Mouse (Mus musculus) intestine, embryonic 15.5 days (tissue): ENCODE measurements around the gene Klhl36. TPM values are rescaled to one million over a fixed set of nuclear protein-coding genes. Genes with fewer than 3 reads are reported as not detected.

ENCODE experiments used
- ATAC-seq: fragments of 200-750 bp; cut with Nextera tagmentation; 2 replicates; pipeline ENCODE4 v1.8.0; 2017; ENCODE audit warnings: moderate TSS enrichment, moderate library complexity
- H3K27ac ChIP-seq: fragments of 300-500 bp; sonication (generic); 2 replicates; pipeline ENCODE4 v1.5.1; 2015; ENCODE audit warnings: mild to moderate bottlenecking, inconsistent platforms
- H3K27me3 ChIP-seq: fragments of 300-500 bp; sonication (generic); replicated peaks from 2 replicates; pipeline ENCODE4 v1.6.1; 2015; ENCODE audit warnings: inconsistent platforms
- H3K36me3 ChIP-seq: fragments of 300-500 bp; sonication (generic); 2 replicates; pipeline ENCODE4 v1.6.1; 2015; ENCODE audit warnings: inconsistent platforms
- H3K4me1 ChIP-seq: fragments of 300-500 bp; sonication (generic); replicated peaks from 2 replicates; pipeline ENCODE4 v1.6.1; 2015; ENCODE audit warnings: inconsistent platforms
- H3K4me2 ChIP-seq: fragments of 300-500 bp; sonication (generic); replicated peaks from 2 replicates; pipeline ENCODE4 v1.6.1; 2015; ENCODE audit warnings: mild to moderate bottlenecking, inconsistent platforms
- H3K4me3 ChIP-seq: fragments of 300-500 bp; sonication (generic); replicated peaks from 2 replicates; pipeline ENCODE4 v1.5.1; 2015; ENCODE audit warnings: inconsistent platforms
- H3K9ac ChIP-seq: fragments of 300-500 bp; sonication (generic); 2 replicates; pipeline ENCODE4 v1.6.1; 2015; ENCODE audit warnings: inconsistent platforms
- H3K9me3 ChIP-seq: fragments of 300-500 bp; sonication (generic); 2 replicates; pipeline ENCODE4 v1.6.1; 2016; ENCODE audit warnings: inconsistent platforms
- WGBS: fragments of 180-500 bp; shearing (Covaris S2); methylation state at CpG from one replicate; pipeline ENCODE4 v1.1.7; 2015; 5-methylcytosine and 5-hydroxymethylcytosine counted together
- polyA plus RNA-seq: library from polyadenylated mRNA; unstranded; fragments of >200 nt; fragmentation: Nextera tagmentation; extraction: Ambion mirVana; gene quantifications from 2 replicates; pipeline ENCODE4 v1.2.1, GENCODE M21; 2015

Klhl36 gene
- polyA plus RNA-seq, 1 experiment from 2014 or later = 12.4 TPM

DNA sequence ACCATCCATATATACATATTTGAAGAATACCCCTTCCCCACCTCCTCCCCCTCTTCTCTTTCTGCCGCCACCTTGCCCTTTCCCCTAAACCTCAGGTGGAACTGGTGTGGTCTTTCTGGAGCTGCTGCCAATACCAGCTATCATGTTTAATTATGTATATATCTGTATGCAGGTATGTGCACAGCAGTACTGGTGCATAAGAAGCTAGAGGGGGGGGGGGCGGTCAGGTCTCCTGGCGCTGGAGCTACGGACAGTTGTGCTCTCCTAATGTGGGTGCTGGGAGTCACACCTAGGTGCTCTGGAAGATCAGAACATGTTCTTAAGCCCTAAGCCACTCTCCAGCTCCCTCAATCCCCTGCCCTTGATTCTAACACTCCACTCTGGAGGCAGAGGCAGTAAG is 35.0 kb downstream of the Klhl36 start:
- Histone ChIP-seq H3K36me3 (no peaks in the 10 kb centered on the region), H3K4me1 (0 out of 2 replicates have a peak, but pooled peaks cover 4% of the 10 kb centered on the region), H3K4me3 (no peak overlapping the region), H3K9me3 (no peaks in the 10 kb centered on the region), H3K27ac (no peak overlapping the region), H3K4me2 (no peak overlapping the region), H3K27me3 (no peaks in the 10 kb centered on the region), H3K9ac (no peak overlapping the region)
- peak; percentile 53 for ATAC-seq
- 63% methylated on average over 4 of the region's 4 CpGs for WGBS

DNA sequence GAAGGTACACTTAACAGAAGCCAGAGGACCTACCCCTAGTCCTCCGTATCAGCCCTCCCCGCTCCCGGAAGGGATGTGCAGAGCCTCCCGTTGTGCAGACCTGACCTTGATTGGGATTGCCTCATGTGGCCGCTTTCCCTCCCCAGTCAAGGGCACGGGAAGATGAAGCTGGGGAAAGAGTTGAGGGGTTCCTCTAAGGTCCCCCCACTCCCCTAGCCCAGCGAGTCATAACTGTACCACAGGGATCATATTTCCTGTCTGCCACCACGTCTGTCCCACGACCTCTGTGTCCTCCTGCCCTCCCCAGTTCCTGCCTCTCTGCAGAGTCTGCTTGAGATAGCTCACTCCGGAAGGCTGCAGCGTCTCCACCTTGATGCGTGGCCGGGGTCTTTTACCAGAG is 35.9 kb downstream of the Klhl36 start:
- no peaks in the 10 kb centered on the region for H3K27me3 ChIP-seq
- WGBS = 12% methylated on average over 13 of the region's 13 CpGs
- H3K36me3 ChIP-seq = no peaks in the 10 kb centered on the region
- 0 out of 2 replicates have a peak overlapping the region, but pooled peaks have one; percentile 20 for H3K4me2 ChIP-seq
- no peak overlapping the region for H3K4me3 ChIP-seq
- peak; percentile 68 for ATAC-seq
- 0 out of 2 replicates have a peak, but pooled peaks cover 4% of the 10 kb centered on the region for H3K4me1 ChIP-seq
- H3K27ac ChIP-seq = no peak overlapping the region
- no peak overlapping the region for H3K9ac ChIP-seq
- no peaks in the 10 kb centered on the region for H3K9me3 ChIP-seq

DNA sequence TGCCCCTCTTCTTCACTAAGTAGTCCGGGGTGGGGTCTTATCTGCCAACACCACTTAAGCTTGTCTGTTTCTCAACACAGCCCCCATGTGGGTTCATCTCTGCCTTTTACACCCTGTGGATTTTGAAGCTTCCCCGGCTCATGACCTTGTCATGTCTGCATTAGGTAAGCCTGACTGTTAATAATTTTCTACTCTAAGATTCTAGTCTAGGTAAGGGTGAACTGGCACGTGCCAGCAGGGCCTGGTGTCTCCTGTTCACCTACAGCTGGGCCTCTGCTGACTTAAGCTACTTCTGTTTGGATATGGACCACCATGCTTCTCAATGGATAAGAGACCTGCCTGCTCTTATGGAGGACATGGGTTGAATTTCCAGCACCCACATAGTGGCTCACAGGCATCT is 39.3 kb downstream of the Klhl36 start:
- H3K4me1 ChIP-seq = 0 out of 2 replicates have a peak, but pooled peaks cover 4% of the 10 kb centered on the region
- ATAC-seq = peak; percentile 58

DNA sequence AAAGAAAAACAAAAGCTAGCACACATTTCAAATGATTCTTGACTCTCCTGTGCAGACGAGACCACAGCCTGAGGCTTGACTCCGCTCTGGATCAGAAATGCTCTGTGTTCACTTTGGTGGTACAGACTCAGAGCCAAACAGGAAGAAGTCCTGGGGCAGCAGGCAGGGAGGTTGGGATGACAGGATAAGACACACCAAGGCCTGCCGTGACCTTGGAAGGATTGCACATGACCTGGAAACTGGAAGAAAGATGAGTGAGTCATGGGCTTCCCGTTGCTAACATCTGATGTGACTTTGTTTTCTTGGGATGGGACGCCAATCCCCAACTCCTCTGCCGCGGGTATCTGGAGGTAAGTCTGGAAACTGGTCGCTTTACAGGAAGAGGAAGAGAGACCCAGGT is 39.9 kb downstream of the Klhl36 start:
- WGBS = 80% methylated on average over 8 of the region's 8 CpGs
- Histone ChIP-seq H3K9ac (no peak overlapping the region), H3K4me1 (0 out of 2 replicates have a peak, but pooled peaks cover 4% of the 10 kb centered on the region), H3K4me3 (no peak overlapping the region), H3K9me3 (no peaks in the 10 kb centered on the region), H3K4me2 (no peak overlapping the region), H3K27ac (no peak overlapping the region), H3K36me3 (no peaks in the 10 kb centered on the region), H3K27me3 (no peaks in the 10 kb centered on the region)
- ATAC-seq = no peak

More for the DNA sequence above, 39.3 kb downstream of the Klhl36 start:
- H3K27me3 ChIP-seq = no peaks in the 10 kb centered on the region
- WGBS = 65% methylated on average over 3 of the region's 3 CpGs
- H3K27ac ChIP-seq = no peak overlapping the region
- no peak overlapping the region for H3K4me2 ChIP-seq
- H3K9me3 ChIP-seq = no peaks in the 10 kb centered on the region
- H3K9ac ChIP-seq = no peak overlapping the region
- H3K36me3 ChIP-seq = no peaks in the 10 kb centered on the region
- H3K4me3 ChIP-seq = no peak overlapping the region

DNA sequence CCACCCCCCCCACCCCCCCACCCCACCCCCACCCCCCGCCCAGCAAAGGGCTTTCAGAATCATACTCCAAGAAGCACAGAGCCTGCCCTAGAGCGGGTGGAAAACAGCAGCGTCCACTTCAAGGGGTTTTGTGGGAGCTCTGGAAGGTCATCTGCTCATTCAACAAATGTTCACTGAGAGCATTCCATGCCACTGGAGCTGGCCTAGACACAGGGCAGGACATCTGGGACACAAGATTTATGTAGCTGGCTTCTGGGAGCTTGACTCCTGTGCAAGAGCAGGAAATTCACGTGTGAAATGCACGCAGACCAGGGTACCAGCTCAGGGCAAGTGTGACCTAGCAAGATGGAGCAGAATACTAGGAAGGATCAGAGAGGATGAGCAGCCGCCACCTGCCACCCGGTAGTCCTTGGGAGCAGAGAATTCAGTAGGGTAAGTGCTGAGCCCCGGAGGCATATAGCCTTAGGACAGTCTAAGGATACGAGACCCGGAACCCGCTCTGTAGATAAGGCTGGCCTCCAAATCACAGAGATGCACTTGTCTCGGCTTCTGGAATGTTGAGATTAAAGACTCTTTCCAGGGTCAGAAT is 42.4 kb downstream of the Klhl36 start:
- H3K4me2 ChIP-seq = no peak overlapping the region
- WGBS = 46% methylated on average over 12 of the region's 12 CpGs
- H3K4me1 ChIP-seq = no peaks in the 10 kb centered on the region
- H3K4me3 ChIP-seq = no peak overlapping the region
- H3K9ac ChIP-seq = no peak overlapping the region
- H3K27ac ChIP-seq = no peak overlapping the region
- H3K36me3 ChIP-seq = no peaks in the 10 kb centered on the region
- ATAC-seq = no peak
- no peaks in the 10 kb centered on the region for H3K27me3 ChIP-seq
- no peaks in the 10 kb centered on the region for H3K9me3 ChIP-seq

DNA sequence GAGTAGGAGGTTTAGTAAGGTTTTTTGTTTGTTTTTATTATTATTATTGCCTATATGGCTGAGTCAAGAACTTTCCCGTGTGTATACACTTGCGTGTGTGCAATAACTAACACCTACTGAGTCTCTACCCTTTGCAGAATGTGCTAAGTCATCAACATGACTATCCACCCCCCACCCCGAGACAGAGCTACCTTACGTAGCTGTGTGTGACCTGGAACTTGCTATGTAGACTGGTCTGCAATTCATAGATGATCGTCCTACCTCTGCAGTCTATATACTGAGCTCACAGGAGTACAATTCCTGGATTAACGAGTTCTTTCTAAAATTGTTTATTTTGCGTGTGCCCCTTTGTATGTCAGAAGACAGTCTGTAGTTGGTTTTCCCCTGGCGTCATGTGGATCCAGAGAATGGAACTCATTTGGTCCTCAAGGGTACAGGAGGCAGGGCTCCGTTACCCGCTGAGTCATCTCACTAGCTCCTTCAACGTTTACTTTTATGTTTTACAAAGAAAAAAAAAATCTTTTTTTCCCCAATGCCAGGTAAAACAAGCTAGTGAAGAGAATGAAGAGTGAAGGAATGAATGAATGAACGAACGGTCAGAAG is 48.0 kb downstream of the Klhl36 start, which contains the start of gene Usp10:
Usp10 (plus strand) TSS at position 417 of the 603 bp plus-strand sequence.
- peak within 1 kb of the TSS; percentile 93 for H3K27ac ChIP-seq
- 24% methylated on average over 13 of the region's 13 CpGs for WGBS
- no peak for ATAC-seq

DNA sequence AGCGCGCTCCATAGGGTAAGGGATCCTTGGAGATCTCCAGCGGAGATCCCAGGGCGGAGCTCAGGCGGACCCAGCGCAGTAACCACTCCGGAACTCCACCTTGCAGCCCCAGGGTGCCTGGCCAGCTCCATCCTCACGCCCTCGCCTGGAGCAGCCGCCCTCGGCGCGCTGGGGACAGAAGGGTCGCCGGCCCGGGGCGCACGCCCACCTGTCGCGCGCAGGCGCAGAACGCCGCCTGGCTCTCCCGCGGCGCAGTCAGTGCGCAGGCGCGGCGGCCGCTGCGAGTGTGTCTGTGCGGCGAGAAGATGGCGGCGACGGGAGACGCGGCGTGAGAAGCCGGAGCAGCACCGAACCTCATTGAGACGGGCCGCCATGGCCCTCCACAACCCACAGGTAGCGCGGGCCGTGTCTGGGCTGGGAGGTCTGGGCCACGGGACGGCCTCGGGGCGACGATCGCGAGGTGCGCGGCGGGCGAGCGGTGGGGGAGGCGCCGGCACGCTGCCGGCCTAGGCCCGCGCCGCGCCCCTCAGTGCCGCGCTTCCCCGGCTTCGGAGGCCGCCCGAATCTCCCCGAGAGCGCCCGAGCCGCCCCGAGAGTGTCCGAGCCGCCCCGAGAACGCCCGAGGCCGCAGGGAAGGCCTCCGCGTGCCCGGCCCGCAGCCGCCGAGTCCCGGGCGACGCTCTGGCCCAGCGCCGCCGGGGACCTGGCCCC is 48.6 kb downstream of the Klhl36 start, which contains the start of gene Gm20388:
Gm20388 (plus strand) TSS at position 295 of the 711 bp plus-strand sequence.
- peak within 1 kb of the TSS; percentile 97 for H3K9ac ChIP-seq
- H3K36me3 ChIP-seq = no peaks in the 10 kb centered on the region
- H3K4me1 ChIP-seq = peaks cover 31% of the 10 kb centered on the region
- WGBS = under 1% methylated on average over 80 of the region's 97 CpGs
- peak within 1 kb of the TSS; percentile 81 for H3K4me3 ChIP-seq
- H3K27me3 ChIP-seq = no peaks in the 10 kb centered on the region
- H3K4me2 ChIP-seq = peak within 1 kb of the TSS; percentile 95
- peak within 1 kb of the TSS; percentile 93 for H3K27ac ChIP-seq
- peak; percentile 96 for ATAC-seq
- no peaks in the 10 kb centered on the region for H3K9me3 ChIP-seq

More for the DNA sequence above, 48.0 kb downstream of the Klhl36 start, which contains the start of gene Usp10:
- peak within 1 kb of the TSS; percentile 81 for H3K4me3 ChIP-seq
- peak within 1 kb of the TSS; percentile 95 for H3K4me2 ChIP-seq
- H3K27me3 ChIP-seq = no peaks in the 10 kb centered on the region
- H3K9me3 ChIP-seq = no peaks in the 10 kb centered on the region
- H3K4me1 ChIP-seq = peaks cover 30% of the 10 kb centered on the region
- no peaks in the 10 kb centered on the region for H3K36me3 ChIP-seq
- peak within 1 kb of the TSS; percentile 97 for H3K9ac ChIP-seq

DNA sequence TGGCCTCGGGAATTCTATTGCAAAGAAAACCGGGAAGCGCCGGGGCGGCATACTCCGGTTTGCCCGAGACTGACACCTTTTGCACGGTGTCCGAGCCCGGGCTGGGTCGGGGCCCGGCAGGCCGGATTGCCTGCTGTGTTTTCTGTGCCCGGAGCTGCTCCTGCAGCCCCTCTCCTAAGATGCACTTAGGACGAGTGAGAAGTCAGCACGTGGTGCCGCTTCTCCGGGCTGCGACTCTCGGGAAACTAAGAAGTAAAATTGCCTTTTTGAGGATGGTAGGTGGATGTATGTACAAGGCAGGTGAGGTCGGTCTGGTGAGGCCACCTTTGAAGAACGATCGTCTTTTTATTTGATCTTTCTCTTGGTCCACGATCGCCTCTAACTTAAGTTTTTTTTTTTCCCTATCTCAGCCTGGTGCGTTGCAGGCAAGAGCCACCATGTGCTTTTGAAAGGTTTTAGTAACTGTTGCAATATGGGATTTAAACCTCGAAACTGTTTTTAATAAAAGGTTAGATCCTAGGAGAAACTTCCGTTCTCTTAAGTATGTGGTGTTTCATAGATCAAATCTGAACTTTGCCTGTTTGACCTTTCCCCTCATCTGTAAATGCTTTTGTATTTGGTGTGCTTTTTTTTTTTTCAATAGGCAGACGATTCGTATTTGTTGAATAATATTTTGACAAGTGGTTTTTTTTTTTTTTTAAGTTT is 49.3 kb downstream of the Klhl36 start:
- under 1% methylated on average over 30 of the region's 30 CpGs for WGBS
- peak; percentile 66 for ATAC-seq

DNA sequence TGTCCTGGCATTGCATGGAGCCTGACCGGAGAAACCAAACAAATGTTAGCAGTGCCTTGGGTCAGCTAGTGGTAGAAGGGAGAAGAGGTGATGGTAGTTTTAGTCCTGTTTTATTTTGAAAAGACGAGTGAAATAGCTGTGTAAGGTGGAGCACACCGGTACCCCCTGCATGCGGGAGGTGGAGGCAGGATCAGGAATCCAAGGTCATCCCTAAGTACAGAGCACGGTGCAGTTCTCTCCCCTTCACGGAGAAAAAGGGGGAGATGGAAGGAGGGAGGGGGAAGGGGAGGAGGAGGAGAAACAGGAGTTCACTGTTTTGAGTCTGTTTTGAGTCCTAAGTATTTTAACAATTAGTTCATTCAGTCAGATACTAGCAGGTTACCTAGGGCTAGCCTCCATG is 50.6 kb downstream of the Klhl36 start:
- no peak for ATAC-seq
- Histone ChIP-seq H3K4me2 (peak overlapping the region; percentile 95), H3K4me1 (peaks cover 39% of the 10 kb centered on the region), H3K4me3 (peak overlapping the region; percentile 81; the same call in 1 of the 2 replicates), H3K27me3 (no peaks in the 10 kb centered on the region), H3K36me3 (no peaks in the 10 kb centered on the region), H3K9me3 (no peaks in the 10 kb centered on the region), H3K27ac (no peak overlapping the region), H3K9ac (no peak overlapping the region)
- 30% methylated on average over 6 of the region's 6 CpGs for WGBS

More for the DNA sequence above, 49.3 kb downstream of the Klhl36 start:
- H3K27ac ChIP-seq = peak overlapping the region; percentile 93
- H3K9ac ChIP-seq = peak overlapping the region; percentile 97
- no peaks in the 10 kb centered on the region for H3K27me3 ChIP-seq
- H3K36me3 ChIP-seq = no peaks in the 10 kb centered on the region
- H3K4me3 ChIP-seq = peak overlapping the region; percentile 81
- H3K4me1 ChIP-seq = peaks cover 32% of the 10 kb centered on the region
- H3K4me2 ChIP-seq = peak overlapping the region; percentile 95
- H3K9me3 ChIP-seq = no peaks in the 10 kb centered on the region

DNA sequence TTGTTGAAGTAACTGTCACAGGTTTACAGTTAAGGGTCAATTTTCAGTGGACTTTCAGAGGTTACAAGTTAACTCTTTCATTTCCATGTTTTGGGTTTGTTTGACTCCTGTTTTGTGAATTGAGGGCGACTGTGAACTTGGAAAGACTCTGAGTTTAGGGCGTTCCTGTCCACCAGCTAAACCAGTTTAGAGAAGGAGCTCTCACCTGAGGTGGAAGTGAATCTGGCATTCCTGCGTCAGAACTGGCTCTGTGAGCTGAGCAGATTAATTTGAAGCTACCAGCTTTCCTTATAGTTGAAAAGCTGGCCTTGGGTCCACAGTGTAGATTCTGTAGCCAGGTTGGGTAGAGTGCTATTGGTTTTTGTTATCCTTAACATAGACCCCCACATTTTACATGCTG is 51.1 kb downstream of the Klhl36 start:
- no peaks in the 10 kb centered on the region for H3K36me3 ChIP-seq
- no peaks in the 10 kb centered on the region for H3K9me3 ChIP-seq
- H3K27me3 ChIP-seq = no peaks in the 10 kb centered on the region
- no peak overlapping the region for H3K9ac ChIP-seq
- H3K27ac ChIP-seq = no peak overlapping the region
- no peak overlapping the region for H3K4me3 ChIP-seq
- WGBS = 54% methylated on average over 3 of the region's 3 CpGs
- H3K4me2 ChIP-seq = peak overlapping the region; percentile 95
- peaks cover 42% of the 10 kb centered on the region for H3K4me1 ChIP-seq
- no peak for ATAC-seq

DNA sequence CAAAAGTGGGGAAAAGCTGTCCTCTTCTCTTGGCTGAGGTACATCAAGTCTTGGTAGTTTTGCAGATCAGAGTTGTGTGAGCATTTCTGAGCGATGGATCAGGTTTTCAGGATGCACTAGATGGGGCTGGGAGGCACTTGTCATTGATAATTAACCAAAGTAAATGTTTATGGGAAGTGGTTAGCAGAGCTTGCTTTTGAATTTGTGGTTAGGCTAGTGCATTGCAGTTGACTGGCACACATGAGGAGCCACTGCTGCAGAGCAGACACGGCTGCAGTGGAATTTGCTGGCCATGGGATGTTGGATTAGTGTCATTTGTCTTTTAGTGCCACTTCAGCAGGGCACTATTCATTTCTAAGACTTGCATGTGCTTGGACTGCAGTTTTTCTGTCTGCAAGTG is 52.1 kb downstream of the Klhl36 start:
- Histone ChIP-seq H3K4me3 (no peak overlapping the region), H3K36me3 (no peaks in the 10 kb centered on the region), H3K4me2 (peak overlapping the region; percentile 0; the same call in 1 of the 2 replicates), H3K9ac (no peak overlapping the region), H3K27me3 (no peaks in the 10 kb centered on the region), H3K27ac (no peak overlapping the region), H3K9me3 (no peaks in the 10 kb centered on the region), H3K4me1 (peaks cover 42% of the 10 kb centered on the region)
- ATAC-seq = no peak
- 25% methylated on average over 2 of the region's 2 CpGs for WGBS

DNA sequence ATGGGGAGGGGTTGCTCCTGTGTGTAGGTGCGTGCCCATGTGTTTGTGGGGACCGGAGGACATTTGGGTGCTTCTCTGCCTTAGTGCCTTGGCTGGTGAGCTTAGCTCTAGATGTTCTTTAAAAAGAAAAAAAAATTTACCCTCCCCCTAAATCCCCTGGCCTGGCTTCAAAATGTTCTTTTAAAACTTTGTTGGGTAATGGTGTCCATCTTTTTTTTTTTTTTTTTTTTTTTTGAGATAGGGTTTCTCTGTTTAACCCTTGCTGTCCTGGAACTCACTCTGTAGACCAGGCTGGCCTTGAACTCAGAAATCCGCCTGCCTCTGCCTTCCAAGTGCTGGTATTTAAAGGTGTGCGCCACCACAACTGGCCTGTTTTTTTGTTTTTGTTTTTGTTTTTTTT is 53.2 kb downstream of the Klhl36 start:
- Histone ChIP-seq H3K4me2 (no peak overlapping the region), H3K4me3 (no peak overlapping the region), H3K27me3 (no peaks in the 10 kb centered on the region), H3K27ac (no peak overlapping the region), H3K36me3 (no peaks in the 10 kb centered on the region), H3K9ac (no peak overlapping the region), H3K9me3 (no peaks in the 10 kb centered on the region), H3K4me1 (peaks cover 42% of the 10 kb centered on the region)
- WGBS = 83% methylated on average over 4 of the region's 4 CpGs
- ATAC-seq = no peak
